Mouse (Mus musculus): Measurements from ENCODE around the gene A630073D07Rik.
"Not testable (repeated sequence)": the region's sequence is repeated elsewhere in the genome, so short reads cannot be mapped to it uniquely, and the experiment has no call there.

A630073D07Rik gene

GRCm38 (mm10) chr6:132651426-132651825 lies at the start of gene A630073D07Rik:
Gene A630073D07Rik (minus strand): TSS chr6:132651526.
- DNase-seq = no peak

GRCm38 (mm10) chr6:132700907-132701306 lies 49.6 kb upstream of the A630073D07Rik start, which contains the start of gene Tas2r121:
Gene Tas2r121 (minus strand): TSS chr6:132701007.
- no peak for DNase-seq

GRCm38 (mm10) chr6:132691596-132691995 lies 40.3 kb upstream of the A630073D07Rik start:
- DNase-seq = not testable (repeated sequence)

GRCm38 (mm10) chr6:132656653-132657052 lies 5.3 kb upstream of the A630073D07Rik start, which contains the start of gene Tas2r120:
Gene Tas2r120 (plus strand): TSS chr6:132656953.
- no peak for DNase-seq

GRCm38 (mm10) chr6:132649399-132649798 lies 1.9 kb downstream of the A630073D07Rik start:
- DNase-seq = no peak

GRCm38 (mm10) chr6:132595613-132596012 lies 55.7 kb downstream of the A630073D07Rik start, which contains the start of gene Prp2:
Gene Prp2 (plus strand): TSS chr6:132595913.
- not testable (repeated sequence) for DNase-seq
